Mouse (Mus musculus): Measurements from ENCODE around the gene Gm43517. TPM values are rescaled to one million over a fixed set of nuclear protein-coding genes. Genes with fewer than 3 reads are reported as not detected.

Gene Gm43517
- total and polyA plus RNA-seq, 2 experiments from 2014 or later = not detected

GRCm38 (mm10) chr12:49387856-49388598 is 3.1 kb downstream of the Gm43517 start:
- Histone ChIP-seq H3K4me1 (ENCODE audit: control insufficient read depth, insufficient read depth) (peaks cover 6% of the 10 kb centered on the region; the same call in 1 of the 2 replicates), H3K36me3 (replicated peaks; ENCODE audit: control insufficient read depth, insufficient read depth, low read length) (no peaks in the 10 kb centered on the region), H3K4me2 (ENCODE audit: low read depth, low read length) (no peak overlapping the region), H3K27ac (ENCODE audit: low read depth) (no peak overlapping the region), H3K9me3 (replicated peaks; ENCODE audit: control insufficient read depth, low read length) (no peaks in the 10 kb centered on the region), H3K9ac (replicated peaks; ENCODE audit: low read depth, low read length) (no peak overlapping the region), H3K27me3 (ENCODE audit: control insufficient read depth, insufficient read depth, low read length) (peaks cover 87% of the 10 kb centered on the region), H3K4me3 (ENCODE audit: low read depth, low read length) (no peak overlapping the region)
- DNase-seq (ENCODE audit: low spot score) (no peak), ATAC-seq (ENCODE audit: insufficient read depth, low read depth) (no peak)
- TF ChIP-seq CTCF (IDR thresholded peaks at IDR 0.05; ENCODE audit: low read depth) (no peak), EP300 (IDR thresholded peaks at IDR 0.05; ENCODE audit: low read depth) (no peak)
- WGBS = 19% methylated on average over 2 of the region's 2 CpGs

- Histone ChIP-seq H3K9me3 (replicated peaks; ENCODE audit: control insufficient read depth, low read length) (no peaks in the 10 kb centered on the region), H3K4me2 (ENCODE audit: low read depth, low read length) (no peak overlapping the region), H3K4me1 (ENCODE audit: control insufficient read depth, insufficient read depth) (no peaks in the 10 kb centered on the region), H3K36me3 (replicated peaks; ENCODE audit: control insufficient read depth, insufficient read depth, low read length) (no peaks in the 10 kb centered on the region), H3K9ac (replicated peaks; ENCODE audit: low read depth, low read length) (no peak overlapping the region), H3K27me3 (ENCODE audit: control insufficient read depth, insufficient read depth, low read length) (peaks cover 85% of the 10 kb centered on the region), H3K4me3 (ENCODE audit: low read depth, low read length) (no peak overlapping the region), H3K27ac (ENCODE audit: low read depth) (no peak overlapping the region)
- 7% methylated on average over 5 of the region's 5 CpGs for WGBS
- DNase-seq (ENCODE audit: low spot score) = no peak
- ATAC-seq (ENCODE audit: insufficient read depth, low read depth) = no peak
- no peak for TF ChIP-seq CTCF (IDR thresholded peaks at IDR 0.05; ENCODE audit: low read depth)
Observed at GRCm38 (mm10) chr12:49389666-49390065, 4.7 kb downstream of the Gm43517 start.

GRCm38 (mm10) chr12:49390257-49390656 is 5.3 kb downstream of the Gm43517 start:
- no peaks in the 10 kb centered on the region for H3K4me1 ChIP-seq (ENCODE audit: control insufficient read depth, insufficient read depth)
- WGBS = 3% methylated on average over 13 of the region's 13 CpGs
- no peak for ATAC-seq (ENCODE audit: insufficient read depth, low read depth)
- no peaks in the 10 kb centered on the region for H3K9me3 ChIP-seq (replicated peaks; ENCODE audit: control insufficient read depth, low read length)
- no peak overlapping the region for H3K4me2 ChIP-seq (ENCODE audit: low read depth, low read length)
- peaks cover 85% of the 10 kb centered on the region for H3K27me3 ChIP-seq (ENCODE audit: control insufficient read depth, insufficient read depth, low read length)
- DNase-seq (ENCODE audit: low spot score) = no peak
- H3K36me3 ChIP-seq (replicated peaks; ENCODE audit: control insufficient read depth, insufficient read depth, low read length) = no peaks in the 10 kb centered on the region
- H3K4me3 ChIP-seq (ENCODE audit: low read depth, low read length) = no peak overlapping the region
- H3K9ac ChIP-seq (replicated peaks; ENCODE audit: low read depth, low read length) = no peak overlapping the region
- H3K27ac ChIP-seq (ENCODE audit: low read depth) = no peak overlapping the region
- no peak for TF ChIP-seq EP300 (IDR thresholded peaks at IDR 0.05; ENCODE audit: low read depth)

GRCm38 (mm10) chr12:49390926-49391304 is 5.9 kb downstream of the Gm43517 start:
- 3% methylated on average over 9 of the region's 9 CpGs for whole genome bisulfite sequencing
- no peaks in the 10 kb centered on the region for H3K4me1 ChIP-seq (ENCODE audit: control insufficient read depth, insufficient read depth)
- no peaks in the 10 kb centered on the region for H3K36me3 ChIP-seq (replicated peaks; ENCODE audit: control insufficient read depth, insufficient read depth, low read length)
- DNase-seq (ENCODE audit: low spot score) (no peak), ATAC-seq (ENCODE audit: insufficient read depth, low read depth) (no peak)
- no peak overlapping the region for H3K27ac ChIP-seq (ENCODE audit: low read depth)
- H3K27me3 ChIP-seq (ENCODE audit: control insufficient read depth, insufficient read depth, low read length) = peaks cover 83% of the 10 kb centered on the region
- peak overlapping the region; percentile 26 for H3K4me2 ChIP-seq (ENCODE audit: low read depth, low read length)
- H3K9me3 ChIP-seq (replicated peaks; ENCODE audit: control insufficient read depth, low read length) = no peaks in the 10 kb centered on the region
- TF ChIP-seq CTCF (IDR thresholded peaks at IDR 0.05; ENCODE audit: low read depth) (no peak), EP300 (IDR thresholded peaks at IDR 0.05; ENCODE audit: low read depth) (no peak)
- peak overlapping the region; percentile 21 for H3K4me3 ChIP-seq (ENCODE audit: low read depth, low read length)
- no peak overlapping the region for H3K9ac ChIP-seq (replicated peaks; ENCODE audit: low read depth, low read length)

- Histone ChIP-seq H3K27me3 (ENCODE audit: control insufficient read depth, insufficient read depth, low read length) (peaks cover 80% of the 10 kb centered on the region), H3K4me2 (ENCODE audit: low read depth, low read length) (peak overlapping the region; percentile 26), H3K36me3 (replicated peaks; ENCODE audit: control insufficient read depth, insufficient read depth, low read length) (no peaks in the 10 kb centered on the region), H3K4me1 (ENCODE audit: control insufficient read depth, insufficient read depth) (no peaks in the 10 kb centered on the region), H3K9ac (replicated peaks; ENCODE audit: low read depth, low read length) (no peak overlapping the region), H3K9me3 (replicated peaks; ENCODE audit: control insufficient read depth, low read length) (no peaks in the 10 kb centered on the region), H3K4me3 (ENCODE audit: low read depth, low read length) (peak overlapping the region; percentile 21), H3K27ac (ENCODE audit: low read depth) (no peak overlapping the region)
- WGBS = under 1% methylated on average over 42 of the region's 42 CpGs
- ATAC-seq (ENCODE audit: insufficient read depth, low read depth) = peak; percentile 82
- DNase-seq (ENCODE audit: low spot score) = no peak
- TF ChIP-seq EP300 (IDR thresholded peaks at IDR 0.05; ENCODE audit: low read depth) (no peak), CTCF (IDR thresholded peaks at IDR 0.05; ENCODE audit: low read depth) (peak; percentile 40)
Observed at GRCm38 (mm10) chr12:49391305-49392040, 6.5 kb downstream of the Gm43517 start.

Data from heart, postnatal 0 days (tissue).